Mouse (Mus musculus) megakaryocyte, embryonic 14.5 days (primary cell): ENCODE data around the gene Gbp10.
"Not testable (repeated sequence)": the region's sequence is repeated elsewhere in the genome, so short reads cannot be mapped to it uniquely, and the experiment has no call there.

ENCODE experiments used
- FLI1 ChIP-seq: IDR thresholded peaks from 2 replicates; pipeline ENCODE4 v1.6.1; 2012; ENCODE audit warnings: low read length, inconsistent platforms, mixed read lengths
- GATA1 ChIP-seq: IDR thresholded peaks from 3 replicates; pipeline ENCODE4 v1.6.1; 2012; ENCODE audit warnings: mixed read lengths, low read length, inconsistent platforms, borderline replicate concordance

DNA sequence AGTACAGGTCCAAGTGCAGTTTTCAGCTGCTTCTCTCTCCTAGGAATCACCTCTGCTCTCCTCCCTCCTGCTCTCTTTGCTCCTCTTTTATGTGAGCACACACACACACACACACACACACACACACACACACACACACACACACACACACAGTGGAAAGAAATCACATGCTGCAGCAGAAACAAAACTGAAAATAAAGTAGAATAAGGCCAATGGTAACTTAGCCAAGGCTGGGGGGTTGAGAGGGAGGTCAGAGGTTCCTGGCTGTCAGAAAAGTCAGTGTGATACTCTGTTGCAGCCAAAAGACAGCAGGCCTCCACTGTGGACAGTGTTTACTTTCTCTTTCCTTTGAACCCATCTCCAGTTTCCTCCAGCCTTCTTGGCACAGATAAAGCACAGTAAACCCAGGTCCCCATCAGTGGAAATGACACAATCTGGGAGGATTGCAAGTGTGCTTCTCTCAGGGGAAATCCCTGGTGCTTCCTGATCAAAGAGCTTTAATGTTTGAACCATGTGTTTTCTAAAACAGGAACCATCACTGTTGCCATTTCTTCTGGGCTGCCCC lies at the start of gene Gbp10:
- TF ChIP-seq GATA1, FLI1: not testable (repeated sequence)
